Mouse (Mus musculus) limb, embryonic 15.5 days (tissue): ENCODE measurements around the gene Trpc7. TPM values are rescaled to one million over a fixed set of nuclear protein-coding genes. Genes with fewer than 3 reads are reported as not detected.

Experiments
- ATAC-seq: fragments of 200-750 bp; cut with Nextera tagmentation; 2 replicates; pipeline ENCODE4 v1.8.0; 2017; ENCODE audit warnings: low read depth, moderate TSS enrichment; ENCODE audit not compliant: insufficient number of reproducible peaks, low FRiP score, low TSS enrichment
- H3K27ac ChIP-seq: fragments of 300-500 bp; sonication (generic); 2 replicates; pipeline ENCODE4 v1.5.1; 2015; ENCODE audit warnings: moderate library complexity, mild to moderate bottlenecking, inconsistent platforms
- H3K27me3 ChIP-seq: fragments of 300-500 bp; sonication (generic); 2 replicates; pipeline ENCODE4 v1.6.1; 2015; ENCODE audit warnings: inconsistent platforms
- H3K36me3 ChIP-seq: fragments of 300-500 bp; sonication (generic); 2 replicates; pipeline ENCODE4 v1.6.1; 2015; ENCODE audit warnings: inconsistent platforms
- H3K4me1 ChIP-seq: fragments of 300-500 bp; sonication (generic); 2 replicates; pipeline ENCODE4 v1.6.1; 2015; ENCODE audit warnings: inconsistent platforms
- H3K4me2 ChIP-seq: fragments of 300-500 bp; sonication (generic); 2 replicates; pipeline ENCODE4 v1.6.1; 2015; ENCODE audit warnings: mild to moderate bottlenecking, inconsistent platforms
- H3K4me3 ChIP-seq: fragments of 300-500 bp; sonication (generic); 2 replicates; pipeline ENCODE4 v1.5.1; 2015; ENCODE audit warnings: mild to moderate bottlenecking, inconsistent platforms
- H3K9ac ChIP-seq: fragments of 300-500 bp; sonication (generic); 2 replicates; pipeline ENCODE4 v1.6.1; 2015; ENCODE audit warnings: inconsistent platforms
- H3K9me3 ChIP-seq: fragments of 300-500 bp; sonication (generic); 2 replicates; pipeline ENCODE4 v1.6.1; 2016; ENCODE audit warnings: inconsistent platforms
- WGBS: fragments of 180-500 bp; shearing (Covaris S2); methylation state at CpG from one replicate; pipeline ENCODE4 v1.1.7; 2015; 5-methylcytosine and 5-hydroxymethylcytosine counted together
- polyA plus RNA-seq: library from polyadenylated mRNA; unstranded; fragments of >200 nt; fragmentation: Nextera tagmentation; extraction: Ambion mirVana; gene quantifications from 2 replicates; pipeline ENCODE4 v1.2.1, GENCODE M21; 2015

The Trpc7 gene
- polyA plus RNA-seq = 0.09 TPM in 1 of 2 replicates, not detected in the other

- no peak within 1 kb of the TSS for H3K4me3 ChIP-seq
- 0 out of 2 replicates have a peak, but pooled peaks cover 8% of the 10 kb centered on the region for H3K27me3 ChIP-seq
- 61% methylated on average over 3 of the region's 3 CpGs for WGBS
- no peak within 1 kb of the TSS for H3K27ac ChIP-seq
- H3K9ac ChIP-seq = no peak within 1 kb of the TSS
- H3K9me3 ChIP-seq = no peaks in the 10 kb centered on the region
- ATAC-seq = no peak
- H3K4me2 ChIP-seq = no peak within 1 kb of the TSS
- no peaks in the 10 kb centered on the region for H3K36me3 ChIP-seq
- no peaks in the 10 kb centered on the region for H3K4me1 ChIP-seq
Measured at GRCm38 (mm10) chr13:56895893-56896292, at the start of gene Trpc7. Trpc7 (minus strand) TSS chr13:56895993.

GRCm38 (mm10) chr13:56939261-56939660 is 43.5 kb upstream of the Trpc7 start:
- no peak for ATAC-seq
- peaks cover 12% of the 10 kb centered on the region; the same call in 1 of the 2 replicates for H3K4me1 ChIP-seq
- 88% methylated on average over 11 of the region's 11 CpGs for WGBS
- no peak overlapping the region for H3K4me3 ChIP-seq
- no peak overlapping the region for H3K9ac ChIP-seq
- no peak overlapping the region for H3K27ac ChIP-seq
- no peaks in the 10 kb centered on the region for H3K9me3 ChIP-seq
- H3K36me3 ChIP-seq = no peaks in the 10 kb centered on the region
- H3K27me3 ChIP-seq = no peaks in the 10 kb centered on the region
- H3K4me2 ChIP-seq = no peak overlapping the region

- Histone ChIP-seq H3K4me2 (no peak overlapping the region), H3K9me3 (no peaks in the 10 kb centered on the region), H3K27me3 (no peaks in the 10 kb centered on the region), H3K27ac (no peak overlapping the region), H3K9ac (no peak overlapping the region), H3K4me1 (peaks cover 12% of the 10 kb centered on the region; the same call in 1 of the 2 replicates), H3K36me3 (no peaks in the 10 kb centered on the region), H3K4me3 (no peak overlapping the region)
- WGBS = 73% methylated on average over 11 of the region's 11 CpGs
- no peak for ATAC-seq
Measured at GRCm38 (mm10) chr13:56933832-56934510, 38.2 kb upstream of the Trpc7 start.

- ATAC-seq = no peak
- no peak overlapping the region for H3K9ac ChIP-seq
- H3K9me3 ChIP-seq = no peaks in the 10 kb centered on the region
- no peaks in the 10 kb centered on the region for H3K27me3 ChIP-seq
- H3K36me3 ChIP-seq = no peaks in the 10 kb centered on the region
- no peak overlapping the region for H3K27ac ChIP-seq
- H3K4me1 ChIP-seq = no peaks in the 10 kb centered on the region
- 83% methylated on average over 2 of the region's 2 CpGs for WGBS
- no peak overlapping the region for H3K4me3 ChIP-seq
- no peak overlapping the region for H3K4me2 ChIP-seq
Measured at GRCm38 (mm10) chr13:56930421-56930820, 34.6 kb upstream of the Trpc7 start.

- Histone ChIP-seq H3K4me2 (no peak overlapping the region), H3K36me3 (no peaks in the 10 kb centered on the region), H3K27me3 (no peaks in the 10 kb centered on the region), H3K9ac (no peak overlapping the region), H3K4me3 (no peak overlapping the region), H3K27ac (no peak overlapping the region), H3K9me3 (no peaks in the 10 kb centered on the region), H3K4me1 (no peaks in the 10 kb centered on the region)
- ATAC-seq = no peak
- WGBS = 61% methylated on average over 2 of the region's 2 CpGs
Measured at GRCm38 (mm10) chr13:56922976-56923375, 27.2 kb upstream of the Trpc7 start.

- H3K9ac ChIP-seq = no peak overlapping the region
- no peaks in the 10 kb centered on the region for H3K27me3 ChIP-seq
- no peak overlapping the region for H3K4me3 ChIP-seq
- H3K9me3 ChIP-seq = no peaks in the 10 kb centered on the region
- no peak overlapping the region for H3K4me2 ChIP-seq
- no peaks in the 10 kb centered on the region for H3K4me1 ChIP-seq
- 44% methylated on average over 3 of the region's 3 CpGs for WGBS
- no peaks in the 10 kb centered on the region for H3K36me3 ChIP-seq
- ATAC-seq = no peak
- no peak overlapping the region for H3K27ac ChIP-seq
Measured at GRCm38 (mm10) chr13:56921251-56921650, 25.5 kb upstream of the Trpc7 start.

- 80% methylated on average over 7 of the region's 7 CpGs for WGBS
- Histone ChIP-seq H3K4me3 (no peak overlapping the region), H3K27me3 (0 out of 2 replicates have a peak, but pooled peaks cover 1% of the 10 kb centered on the region)
Measured at GRCm38 (mm10) chr13:56914721-56915120, 18.9 kb upstream of the Trpc7 start.

GRCm38 (mm10) chr13:56911093-56911492 is 15.3 kb upstream of the Trpc7 start:
- WGBS = 70% methylated on average over 12 of the region's 12 CpGs
- no peak for ATAC-seq
- Histone ChIP-seq H3K4me1 (no peaks in the 10 kb centered on the region), H3K4me2 (no peak overlapping the region), H3K9me3 (no peaks in the 10 kb centered on the region), H3K36me3 (no peaks in the 10 kb centered on the region), H3K27me3 (0 out of 2 replicates have a peak, but pooled peaks cover 3% of the 10 kb centered on the region), H3K4me3 (no peak overlapping the region), H3K9ac (no peak overlapping the region), H3K27ac (no peak overlapping the region)

More at GRCm38 (mm10) chr13:56914721-56915120, 18.9 kb upstream of the Trpc7 start:
- Histone ChIP-seq H3K9ac (no peak overlapping the region), H3K4me1 (no peaks in the 10 kb centered on the region), H3K4me2 (no peak overlapping the region), H3K36me3 (no peaks in the 10 kb centered on the region), H3K9me3 (no peaks in the 10 kb centered on the region), H3K27ac (no peak overlapping the region)
- no peak for ATAC-seq

GRCm38 (mm10) chr13:56895386-56895785 is 407 bp downstream of the Trpc7 start:
- WGBS = 3% methylated on average over 17 of the region's 17 CpGs
- H3K4me2 ChIP-seq = no peak overlapping the region
- H3K27ac ChIP-seq = no peak overlapping the region
- no peak for ATAC-seq
- H3K4me1 ChIP-seq = no peaks in the 10 kb centered on the region
- no peaks in the 10 kb centered on the region for H3K9me3 ChIP-seq
- H3K9ac ChIP-seq = no peak overlapping the region
- no peaks in the 10 kb centered on the region for H3K36me3 ChIP-seq
- H3K27me3 ChIP-seq = 0 out of 2 replicates have a peak, but pooled peaks cover 8% of the 10 kb centered on the region
- H3K4me3 ChIP-seq = no peak overlapping the region

- H3K4me3 ChIP-seq = no peak overlapping the region
- H3K4me2 ChIP-seq = no peak overlapping the region
- H3K4me1 ChIP-seq = no peaks in the 10 kb centered on the region
- H3K27me3 ChIP-seq = 0 out of 2 replicates have a peak, but pooled peaks cover 8% of the 10 kb centered on the region
- 85% methylated on average over 5 of the region's 5 CpGs for WGBS
- H3K9me3 ChIP-seq = no peaks in the 10 kb centered on the region
- no peak for ATAC-seq
- no peak overlapping the region for H3K9ac ChIP-seq
- H3K36me3 ChIP-seq = no peaks in the 10 kb centered on the region
- no peak overlapping the region for H3K27ac ChIP-seq
Measured at GRCm38 (mm10) chr13:56894543-56894942, 1.2 kb downstream of the Trpc7 start.

- no peak overlapping the region for H3K9ac ChIP-seq
- no peaks in the 10 kb centered on the region for H3K9me3 ChIP-seq
- no peak overlapping the region for H3K4me3 ChIP-seq
- ATAC-seq = no peak
- WGBS = 33% methylated on average over 7 of the region's 7 CpGs
- H3K4me2 ChIP-seq = no peak overlapping the region
- H3K27me3 ChIP-seq = no peaks in the 10 kb centered on the region
- no peak overlapping the region for H3K27ac ChIP-seq
- H3K4me1 ChIP-seq = no peaks in the 10 kb centered on the region
- no peaks in the 10 kb centered on the region for H3K36me3 ChIP-seq
Measured at GRCm38 (mm10) chr13:56889888-56890287, 5.9 kb downstream of the Trpc7 start.

- H3K4me3 ChIP-seq = no peak overlapping the region
- H3K36me3 ChIP-seq = no peaks in the 10 kb centered on the region
- no peak overlapping the region for H3K27ac ChIP-seq
- no peaks in the 10 kb centered on the region for H3K4me1 ChIP-seq
- no peak overlapping the region for H3K4me2 ChIP-seq
- WGBS = 86% methylated on average over 12 of the region's 12 CpGs
- no peak for ATAC-seq
- no peak overlapping the region for H3K9ac ChIP-seq
- H3K9me3 ChIP-seq = no peaks in the 10 kb centered on the region
- H3K27me3 ChIP-seq = no peaks in the 10 kb centered on the region
Measured at GRCm38 (mm10) chr13:56882931-56883330, 12.9 kb downstream of the Trpc7 start.
